Mouse (Mus musculus) hindbrain, embryonic 12.5 days (tissue): ENCODE results near the gene Mbd3. TPM values are rescaled to one million over a fixed set of nuclear protein-coding genes. Genes with fewer than 3 reads are reported as not detected.
A peak's percentile ranks its signal among the peaks of the same experiment; 100 is the strongest.

ENCODE experiments used
- ATAC-seq: fragments of 200-750 bp; cut with Nextera tagmentation; 2 replicates; pipeline ENCODE4 v1.8.0; 2017; ENCODE audit warnings: moderate TSS enrichment; ENCODE audit not compliant: low FRiP score
- H3K27ac ChIP-seq: fragments of 300-500 bp; sonication (generic); 2 replicates; pipeline ENCODE4 v1.5.1; 2016; ENCODE audit warnings: mild to moderate bottlenecking
- H3K27me3 ChIP-seq: fragments of 300-500 bp; sonication (generic); 2 replicates; pipeline ENCODE4 v1.6.1; 2016; ENCODE audit warnings: mild to moderate bottlenecking
- H3K36me3 ChIP-seq: fragments of 300-500 bp; sonication (generic); 2 replicates; pipeline ENCODE4 v1.6.1; 2016; ENCODE audit warnings: mild to moderate bottlenecking
- H3K4me1 ChIP-seq: fragments of 300-500 bp; sonication (generic); 2 replicates; pipeline ENCODE4 v1.6.1; 2016
- H3K4me2 ChIP-seq: fragments of 300-500 bp; sonication (generic); replicated peaks from 2 replicates; pipeline ENCODE4 v1.6.1; 2016; ENCODE audit warnings: mild to moderate bottlenecking
- H3K4me3 ChIP-seq: fragments of 300-500 bp; sonication (generic); 2 replicates; pipeline ENCODE4 v1.5.1; 2016; ENCODE audit warnings: mild to moderate bottlenecking
- H3K9ac ChIP-seq: fragments of 300-500 bp; sonication (generic); 2 replicates; pipeline ENCODE4 v1.6.1; 2016; ENCODE audit warnings: mild to moderate bottlenecking, moderate library complexity
- H3K9me3 ChIP-seq: fragments of 300-500 bp; sonication (generic); replicated peaks from 2 replicates; pipeline ENCODE4 v1.6.1; 2016; ENCODE audit warnings: mild to moderate bottlenecking
- WGBS: fragments of 180-500 bp; shearing (Covaris S2); methylation state at CpG from one replicate; pipeline ENCODE4 v1.1.7; 2016; 5-methylcytosine and 5-hydroxymethylcytosine counted together
- polyA plus RNA-seq: library from polyadenylated mRNA; unstranded; fragments of >200 nt; fragmentation: Nextera tagmentation; extraction: Ambion mirVana; gene quantifications from 2 replicates; pipeline ENCODE4 v1.2.1, GENCODE M21; 2016

The Mbd3 gene
- polyA plus RNA-seq, 1 experiment from 2014 or later: 296 TPM

GRCm38 (mm10) chr10:80374063-80374462 lies 25.3 kb downstream of the Mbd3 start:
- Histone ChIP-seq H3K27me3 (no peaks in the 10 kb centered on the region; the same call in 1 of the 2 replicates), H3K4me1 (peaks cover 8% of the 10 kb centered on the region), H3K4me3 (no peak overlapping the region), H3K4me2 (no peak overlapping the region), H3K9me3 (no peaks in the 10 kb centered on the region), H3K9ac (no peak overlapping the region), H3K36me3 (no peaks in the 10 kb centered on the region), H3K27ac (no peak overlapping the region)
- no peak for ATAC-seq
- WGBS: 14% methylated on average over 6 of the region's 6 CpGs

DNA sequence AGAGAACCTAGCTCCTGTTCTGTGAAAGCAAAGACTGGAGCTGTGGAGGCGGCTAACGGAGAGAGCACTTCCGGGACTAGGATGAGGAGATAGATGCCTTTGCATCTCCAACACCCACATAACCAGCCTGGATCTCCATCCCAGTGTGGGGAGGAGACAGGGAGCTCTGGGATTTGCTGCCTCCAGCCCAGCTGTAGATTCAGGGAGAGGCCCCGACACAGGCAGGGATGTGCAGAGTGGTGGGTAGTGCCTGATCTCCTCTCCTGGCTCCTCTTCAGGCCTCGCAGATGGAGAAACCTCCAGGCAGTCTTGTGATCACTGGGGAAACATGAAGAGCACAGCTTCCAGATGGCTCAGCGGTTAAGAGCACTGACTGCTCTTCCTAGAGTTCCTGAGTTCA lies 26.6 kb downstream of the Mbd3 start:
- Histone ChIP-seq H3K9ac (no peak overlapping the region), H3K36me3 (no peaks in the 10 kb centered on the region), H3K4me3 (no peak overlapping the region), H3K4me1 (peaks cover 8% of the 10 kb centered on the region), H3K27ac (no peak overlapping the region), H3K27me3 (peaks cover 5% of the 10 kb centered on the region; the same call in 1 of the 2 replicates), H3K9me3 (no peaks in the 10 kb centered on the region; the same call in 1 of the 2 replicates), H3K4me2 (no peak overlapping the region)
- ATAC-seq: no peak
- 91% methylated on average over 6 of the region's 6 CpGs for WGBS

- ATAC-seq: no peak
- peaks cover 9% of the 10 kb centered on the region for H3K27me3 ChIP-seq
- H3K36me3 ChIP-seq: no peaks in the 10 kb centered on the region
- H3K9ac ChIP-seq: 0 out of 2 replicates have a peak overlapping the region, but pooled peaks have one; percentile 13
- H3K4me1 ChIP-seq: peaks cover 8% of the 10 kb centered on the region
- peak overlapping the region; percentile 32 for H3K4me2 ChIP-seq
- no peaks in the 10 kb centered on the region; the same call in 1 of the 2 replicates for H3K9me3 ChIP-seq
- no peak overlapping the region for H3K27ac ChIP-seq
- WGBS: 51% methylated on average over 9 of the region's 9 CpGs
- peak overlapping the region; percentile 16; the same call in 1 of the 2 replicates for H3K4me3 ChIP-seq
Measured at GRCm38 (mm10) chr10:80371983-80372382, 27.4 kb downstream of the Mbd3 start.

GRCm38 (mm10) chr10:80371411-80371966 lies 27.9 kb downstream of the Mbd3 start:
- Histone ChIP-seq H3K36me3 (no peaks in the 10 kb centered on the region), H3K27me3 (peaks cover 11% of the 10 kb centered on the region), H3K9me3 (no peaks in the 10 kb centered on the region; the same call in 1 of the 2 replicates), H3K4me2 (peak overlapping the region; percentile 32), H3K9ac (0 out of 2 replicates have a peak overlapping the region, but pooled peaks have one; percentile 13), H3K4me1 (peaks cover 8% of the 10 kb centered on the region), H3K27ac (no peak overlapping the region), H3K4me3 (peak overlapping the region; percentile 16)
- ATAC-seq: peak; percentile 76
- 4% methylated on average over 12 of the region's 12 CpGs for WGBS

DNA sequence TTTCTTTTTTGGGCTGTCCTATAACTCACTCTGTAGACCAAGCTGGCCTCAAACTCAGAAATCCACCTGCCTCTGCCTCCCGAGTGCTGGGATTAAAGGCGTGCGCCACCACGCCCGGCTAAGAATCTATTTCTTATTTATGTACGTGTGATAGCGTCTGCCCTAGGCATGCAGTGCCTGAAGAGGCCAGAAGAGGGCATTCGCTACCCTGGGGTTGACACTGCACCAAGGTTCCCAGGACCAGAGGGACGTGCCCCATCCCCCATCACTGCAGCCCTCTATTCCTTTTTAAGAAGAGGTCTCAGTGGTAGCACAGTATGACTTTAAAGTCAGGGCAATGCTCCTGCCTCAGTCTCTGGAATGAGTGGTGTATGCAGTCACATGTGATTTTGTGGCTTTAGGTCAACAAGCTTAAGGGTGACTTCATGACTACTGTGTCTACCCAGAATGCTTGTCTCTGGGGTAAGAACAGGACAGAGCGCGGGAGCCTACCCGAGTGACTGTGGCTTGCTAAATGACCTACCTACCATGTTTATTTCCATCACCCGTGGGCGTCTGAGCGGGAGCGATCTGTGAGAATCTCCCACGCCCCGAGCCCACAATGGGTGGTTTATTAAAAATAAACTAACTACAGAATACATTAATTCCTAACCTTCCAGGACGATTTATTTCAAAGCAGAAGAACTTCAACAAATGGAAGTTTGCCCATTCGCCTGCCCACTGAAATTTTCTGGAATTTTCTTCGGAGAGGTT lies 29.2 kb downstream of the Mbd3 start:
- peaks cover 11% of the 10 kb centered on the region for H3K27me3 ChIP-seq
- no peak overlapping the region for H3K4me2 ChIP-seq
- no peak for ATAC-seq
- no peak overlapping the region for H3K27ac ChIP-seq
- peaks cover 8% of the 10 kb centered on the region for H3K4me1 ChIP-seq
- H3K4me3 ChIP-seq: no peak overlapping the region
- 83% methylated on average over 21 of the region's 21 CpGs for WGBS
- no peaks in the 10 kb centered on the region; the same call in 1 of the 2 replicates for H3K9me3 ChIP-seq
- H3K9ac ChIP-seq: no peak overlapping the region
- no peaks in the 10 kb centered on the region for H3K36me3 ChIP-seq

GRCm38 (mm10) chr10:80368392-80368791 lies 31.0 kb downstream of the Mbd3 start:
- H3K4me3 ChIP-seq: no peak overlapping the region
- no peak overlapping the region for H3K4me2 ChIP-seq
- H3K27me3 ChIP-seq: peaks cover 28% of the 10 kb centered on the region
- no peaks in the 10 kb centered on the region; the same call in 1 of the 2 replicates for H3K9me3 ChIP-seq
- no peak overlapping the region for H3K27ac ChIP-seq
- H3K4me1 ChIP-seq: peaks cover 15% of the 10 kb centered on the region
- WGBS: 89% methylated on average over 6 of the region's 6 CpGs
- H3K9ac ChIP-seq: no peak overlapping the region
- H3K36me3 ChIP-seq: no peaks in the 10 kb centered on the region
- ATAC-seq: no peak

- no peaks in the 10 kb centered on the region; the same call in 1 of the 2 replicates for H3K9me3 ChIP-seq
- no peaks in the 10 kb centered on the region for H3K36me3 ChIP-seq
- H3K27ac ChIP-seq: no peak overlapping the region
- H3K4me3 ChIP-seq: no peak overlapping the region
- H3K4me1 ChIP-seq: peaks cover 15% of the 10 kb centered on the region
- ATAC-seq: no peak
- 62% methylated on average over 5 of the region's 5 CpGs for WGBS
- peaks cover 32% of the 10 kb centered on the region for H3K27me3 ChIP-seq
- no peak overlapping the region for H3K4me2 ChIP-seq
- H3K9ac ChIP-seq: no peak overlapping the region
Measured at GRCm38 (mm10) chr10:80367954-80368353, 31.4 kb downstream of the Mbd3 start.

- Histone ChIP-seq H3K4me2 (no peak overlapping the region), H3K4me1 (peaks cover 7% of the 10 kb centered on the region), H3K9me3 (no peaks in the 10 kb centered on the region; the same call in 1 of the 2 replicates), H3K4me3 (no peak overlapping the region), H3K27me3 (peaks cover 45% of the 10 kb centered on the region), H3K36me3 (no peaks in the 10 kb centered on the region), H3K27ac (no peak overlapping the region), H3K9ac (no peak overlapping the region)
- no peak for ATAC-seq
- WGBS: 63% methylated on average over 6 of the region's 6 CpGs
Measured at GRCm38 (mm10) chr10:80365736-80366135, 33.6 kb downstream of the Mbd3 start.

- Histone ChIP-seq H3K4me1 (peaks cover 7% of the 10 kb centered on the region), H3K36me3 (no peaks in the 10 kb centered on the region), H3K9me3 (no peaks in the 10 kb centered on the region; the same call in 1 of the 2 replicates), H3K4me2 (no peak overlapping the region), H3K9ac (no peak overlapping the region), H3K27ac (no peak overlapping the region), H3K4me3 (no peak overlapping the region), H3K27me3 (peaks cover 65% of the 10 kb centered on the region)
- 46% methylated on average over 6 of the region's 6 CpGs for WGBS
- no peak for ATAC-seq
Measured at GRCm38 (mm10) chr10:80363734-80364133, 35.6 kb downstream of the Mbd3 start.

GRCm38 (mm10) chr10:80357994-80358639 lies 41.2 kb downstream of the Mbd3 start:
- Histone ChIP-seq H3K4me3 (peak overlapping the region; percentile 25), H3K27me3 (peaks cover 91% of the 10 kb centered on the region), H3K36me3 (no peaks in the 10 kb centered on the region), H3K9me3 (no peaks in the 10 kb centered on the region), H3K4me1 (peaks cover 16% of the 10 kb centered on the region), H3K27ac (no peak overlapping the region), H3K9ac (0 out of 2 replicates have a peak overlapping the region, but pooled peaks have one; percentile 5), H3K4me2 (peak overlapping the region; percentile 44)
- ATAC-seq: no peak; the same call in 1 of the 2 replicates
- WGBS: 10% methylated on average over 27 of the region's 31 CpGs

DNA sequence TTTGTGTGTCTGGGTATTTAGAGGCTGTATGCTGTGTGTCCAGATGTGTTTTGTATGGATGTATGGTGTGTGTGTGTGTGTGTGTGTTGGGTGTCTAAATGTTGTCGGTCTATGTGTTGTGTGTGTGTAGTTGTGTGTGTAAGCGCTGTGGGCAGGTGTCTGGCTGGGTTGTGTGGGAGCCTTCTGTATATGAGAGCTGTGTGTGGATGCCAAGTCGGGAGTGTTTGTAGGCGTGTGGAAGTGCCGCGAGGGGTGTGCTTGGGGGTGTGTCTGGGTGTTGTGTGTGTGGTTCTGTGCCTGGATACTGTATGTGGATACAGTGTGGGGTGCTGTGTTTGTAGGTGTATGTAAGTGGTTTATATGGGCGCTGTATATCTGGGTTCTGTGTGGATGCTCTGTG lies 42.0 kb downstream of the Mbd3 start:
- Histone ChIP-seq H3K9ac (no peak overlapping the region), H3K27me3 (peaks cover 91% of the 10 kb centered on the region), H3K27ac (no peak overlapping the region), H3K4me1 (peaks cover 16% of the 10 kb centered on the region), H3K4me3 (peak overlapping the region; percentile 25; the same call in 1 of the 2 replicates), H3K4me2 (peak overlapping the region; percentile 44; the same call in 1 of the 2 replicates), H3K36me3 (no peaks in the 10 kb centered on the region), H3K9me3 (no peaks in the 10 kb centered on the region)
- WGBS: 36% methylated on average over 7 of the region's 7 CpGs
- ATAC-seq: no peak

DNA sequence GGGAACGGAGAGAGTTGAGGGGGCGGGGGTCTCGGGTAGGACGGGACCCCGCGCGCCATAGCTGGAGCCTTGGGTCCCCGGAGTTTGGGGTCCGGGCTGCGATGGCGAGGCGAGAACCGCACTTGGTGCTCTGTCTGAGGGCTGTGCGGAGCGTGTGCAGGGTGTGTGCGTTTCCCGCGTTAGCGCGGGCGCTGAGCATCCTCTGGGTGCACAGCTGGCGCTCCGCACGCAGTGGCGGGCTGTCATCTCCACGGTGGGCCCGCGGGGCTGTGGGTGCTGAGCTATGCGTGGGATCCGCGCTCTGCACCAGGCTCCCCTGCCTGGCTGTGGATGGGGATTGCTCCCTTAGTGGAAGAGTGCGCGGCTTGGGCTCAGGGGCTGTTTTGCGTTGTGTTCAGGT lies 42.6 kb downstream of the Mbd3 start:
- Histone ChIP-seq H3K27me3 (peaks cover 95% of the 10 kb centered on the region), H3K9ac (0 out of 2 replicates have a peak overlapping the region, but pooled peaks have one; percentile 28), H3K36me3 (no peaks in the 10 kb centered on the region), H3K27ac (no peak overlapping the region), H3K4me1 (peaks cover 16% of the 10 kb centered on the region), H3K4me2 (peak overlapping the region; percentile 52), H3K4me3 (peak overlapping the region; percentile 29), H3K9me3 (no peaks in the 10 kb centered on the region)
- WGBS: 2% methylated on average over 34 of the region's 34 CpGs
- ATAC-seq: no peak
